ENCODE assay signal across 18 mouse cellular contexts in genomic region chr9:34334112-34334511, GRCm38 (mm10).
A peak's percentile ranks its signal among the peaks of the same experiment; 100 is the strongest.
DNase-seq lines count a peak whose midpoint lies in the region; ATAC-seq and TF ChIP-seq lines count a peak whose summit lies in the region.
"Had no signal": no experiment of that assay in that cellular context is flagged by ENCODE, and none has a peak within 500 bp of the region (broad histone marks: within the 10 kb centered on the region; RNA-seq: fewer than 3 reads in every experiment).

No protein-coding gene starts in this region.

- H3K4me1 ChIP-seq in forebrain, embryonic 12.5 days = peaks cover 14% of the 10 kb centered on the region
- H3K4me1 ChIP-seq in forebrain, embryonic 10.5 days = peaks cover 18% of the 10 kb centered on the region
- H3K4me1 ChIP-seq in lung, embryonic 14.5 days (ENCODE audit: insufficient read depth) = no peaks in the 10 kb centered on the region
- no peaks in the 10 kb centered on the region for H3K4me1 ChIP-seq in lung, adult 2 months (ENCODE audit: control insufficient read depth, insufficient read depth, low read length)
- H3K4me1 ChIP-seq in forebrain, postnatal 0 days (ENCODE audit: insufficient read depth) = peaks cover 7% of the 10 kb centered on the region
- no peaks in the 10 kb centered on the region for H3K4me1 ChIP-seq in kidney, embryonic 14.5 days (ENCODE audit: control insufficient read depth, insufficient read depth, low read length)

- H3K36me3 ChIP-seq in forebrain, embryonic 12.5 days (replicated peaks) = no peaks in the 10 kb centered on the region
- no peaks in the 10 kb centered on the region for H3K36me3 ChIP-seq in forebrain, embryonic 10.5 days (replicated peaks)
- H3K36me3 ChIP-seq in lung, embryonic 14.5 days (ENCODE audit: insufficient read depth) = no peaks in the 10 kb centered on the region
- no peaks in the 10 kb centered on the region for H3K36me3 ChIP-seq in forebrain, postnatal 0 days (ENCODE audit: insufficient read depth)
- no peaks in the 10 kb centered on the region for H3K36me3 ChIP-seq in kidney, embryonic 14.5 days (ENCODE audit: control insufficient read depth, insufficient read depth, low read length)
- H3K36me3 ChIP-seq: heart, embryonic 13.5 days; hindbrain, embryonic 13.5 days had no signal

- TF ChIP-seq POLR2A in lung, adult 2 months (IDR thresholded peaks at IDR 0.05; ENCODE audit: borderline replicate concordance, extremely low read depth, low read depth, low read length) = no peak
- no peak for TF ChIP-seq POLR2A in brain, embryonic 14.5 days (IDR thresholded peaks at IDR 0.05; ENCODE audit: borderline replicate concordance, extremely low read depth, insufficient read depth, insufficient read length, poor library complexity, severe bottlenecking)

- H3K27me3 ChIP-seq in forebrain, embryonic 12.5 days = no peaks in the 10 kb centered on the region
- no peaks in the 10 kb centered on the region for H3K27me3 ChIP-seq in forebrain, embryonic 10.5 days (ENCODE audit: poor library complexity, severe bottlenecking)
- H3K27me3 ChIP-seq in lung, embryonic 14.5 days (ENCODE audit: insufficient read depth, low read length) = no peaks in the 10 kb centered on the region
- no peaks in the 10 kb centered on the region for H3K27me3 ChIP-seq in forebrain, postnatal 0 days (ENCODE audit: insufficient read depth, low read length)
- no peaks in the 10 kb centered on the region for H3K27me3 ChIP-seq in kidney, embryonic 14.5 days (ENCODE audit: control insufficient read depth, insufficient read depth, low read length)
- H3K27me3 ChIP-seq: heart, embryonic 13.5 days; hindbrain, embryonic 13.5 days; Patski had no signal

- no peak for DNase-seq in forebrain, embryonic 10.5 days (ENCODE audit: extremely low spot score, low spot score)
- DNase-seq in lung, embryonic 14.5 days = peak; percentile 37
- DNase-seq in lung, adult 2 months = no peak
- peak; percentile 91 for DNase-seq in brain, embryonic 14.5 days (ENCODE audit: low read depth)
- peak; percentile 60 for DNase-seq in forebrain, postnatal 0 days
- no peak for DNase-seq in cerebellum, adult 11-12 months
- DNase-seq: adrenal gland, postnatal 14 days; cerebellum, adult 2 months; cerebellum, postnatal 10 days; gastrocnemius, postnatal 36 days; heart, adult 11 months had no signal

- H3K9me3 ChIP-seq in forebrain, embryonic 12.5 days = no peaks in the 10 kb centered on the region
- H3K9me3 ChIP-seq in forebrain, embryonic 10.5 days = no peaks in the 10 kb centered on the region
- H3K9me3 ChIP-seq in lung, embryonic 14.5 days (ENCODE audit: low read depth, low read length) = no peaks in the 10 kb centered on the region
- H3K9me3 ChIP-seq in forebrain, postnatal 0 days (ENCODE audit: low read length) = no peaks in the 10 kb centered on the region
- H3K9me3 ChIP-seq in kidney, embryonic 14.5 days (ENCODE audit: control insufficient read depth, low read length) = no peaks in the 10 kb centered on the region
- H3K9me3 ChIP-seq: heart, embryonic 13.5 days; hindbrain, embryonic 13.5 days had no signal

- no peak for TF ChIP-seq CTCF in lung, embryonic 14.5 days (IDR thresholded peaks at IDR 0.05; ENCODE audit: low read depth)
- no peak for TF ChIP-seq CTCF in lung, adult 2 months (IDR thresholded peaks at IDR 0.05; ENCODE audit: insufficient read depth, low read length)
- no peak for TF ChIP-seq CTCF in brain, embryonic 14.5 days (IDR thresholded peaks at IDR 0.05; ENCODE audit: borderline replicate concordance, extremely low read depth, insufficient read depth, insufficient read length)
- TF ChIP-seq CTCF in forebrain, postnatal 0 days (IDR thresholded peaks at IDR 0.05; ENCODE audit: low read depth) = no peak

- no peak overlapping the region for H3K9ac ChIP-seq in forebrain, embryonic 12.5 days
- H3K9ac ChIP-seq in lung, embryonic 14.5 days = no peak overlapping the region
- H3K9ac ChIP-seq in forebrain, postnatal 0 days = no peak overlapping the region
- no peak overlapping the region for H3K9ac ChIP-seq in kidney, embryonic 14.5 days (ENCODE audit: low read depth, low read length)
- H3K9ac ChIP-seq: heart, embryonic 13.5 days; hindbrain, embryonic 13.5 days had no signal

- no peak overlapping the region for H3K4me3 ChIP-seq in forebrain, embryonic 12.5 days (replicated peaks)
- H3K4me3 ChIP-seq in forebrain, embryonic 10.5 days = no peak overlapping the region
- no peak overlapping the region for H3K4me3 ChIP-seq in lung, embryonic 14.5 days (ENCODE audit: low read depth, low read length)
- no peak overlapping the region for H3K4me3 ChIP-seq in lung, adult 2 months (replicated peaks; ENCODE audit: extremely low read depth, low read depth, low read length)
- H3K4me3 ChIP-seq in forebrain, postnatal 0 days (ENCODE audit: low read depth, low read length) = no peak overlapping the region
- no peak overlapping the region for H3K4me3 ChIP-seq in kidney, embryonic 14.5 days (ENCODE audit: low read length)
- H3K4me3 ChIP-seq: heart, embryonic 13.5 days; hindbrain, embryonic 13.5 days had no signal

- H3K4me2 ChIP-seq in forebrain, embryonic 12.5 days = no peak overlapping the region
- H3K4me2 ChIP-seq in lung, embryonic 14.5 days = no peak overlapping the region
- H3K4me2 ChIP-seq in forebrain, postnatal 0 days (ENCODE audit: low read depth) = no peak overlapping the region
- H3K4me2 ChIP-seq in kidney, embryonic 14.5 days (replicated peaks; ENCODE audit: low read depth, low read length) = no peak overlapping the region
- H3K4me2 ChIP-seq: heart, embryonic 13.5 days; hindbrain, embryonic 13.5 days had no signal

- H3K27ac ChIP-seq in forebrain, embryonic 12.5 days = no peak overlapping the region
- H3K27ac ChIP-seq in forebrain, embryonic 10.5 days = no peak overlapping the region
- no peak overlapping the region for H3K27ac ChIP-seq in lung, embryonic 14.5 days (ENCODE audit: low read depth)
- no peak overlapping the region for H3K27ac ChIP-seq in forebrain, postnatal 0 days (ENCODE audit: low read depth, low read length)
- H3K27ac ChIP-seq in kidney, embryonic 14.5 days (ENCODE audit: low read depth, low read length) = no peak overlapping the region
- H3K27ac ChIP-seq: heart, embryonic 13.5 days; hindbrain, embryonic 13.5 days; hindbrain, postnatal 0 days had no signal

- peak; percentile 44; the same call in 1 of the 2 replicates for ATAC-seq in forebrain, embryonic 12.5 days (ENCODE audit: low FRiP score)
- ATAC-seq in lung, embryonic 14.5 days (ENCODE audit: insufficient read depth) = no peak
- ATAC-seq in forebrain, postnatal 0 days = peak; percentile 53; the same call in 1 of the 2 replicates
- ATAC-seq in kidney, embryonic 14.5 days (ENCODE audit: low FRiP score, low TSS enrichment) = no peak
- ATAC-seq: activated CD4-positive, CD25-positive, alpha-beta regulatory T cell, adult 4 months; hindbrain, postnatal 0 days; Patski had no signal

Comparison
In these comparisons a context has a peak if more than half of its experiments do, and no peak if none do; other contexts are left out.
1. DNase-seq: peak in lung, embryonic 14.5 days (single experiment), brain, embryonic 14.5 days (single experiment) and forebrain, postnatal 0 days (single experiment); none in forebrain, embryonic 10.5 days (single experiment), lung, adult 2 months (single experiment) and cerebellum, adult 11-12 months (single experiment).
2. ATAC-seq: peak in forebrain, embryonic 12.5 days (single experiment) and forebrain, postnatal 0 days (single experiment); none in lung, embryonic 14.5 days (single experiment) and kidney, embryonic 14.5 days (single experiment).